Comparison of ENCODE assay signal across 7 mouse cellular contexts in genomic region chr6:4003890-4004306, GRCm38 (mm10). TPM values are rescaled to one million over a fixed set of nuclear protein-coding genes. Genes with fewer than 3 reads are reported as not detected.
A peak's percentile ranks its signal among the peaks of the same experiment; 100 is the strongest.
DNase-seq lines count a peak whose midpoint lies in the region; ATAC-seq lines count a peak whose summit lies in the region.

Gene Gng11, plus strand, starts transcription at chr6:4003904.

- peak within 1 kb of the TSS; percentile 95 for H3K27ac ChIP-seq in intestine, embryonic 16.5 days (ENCODE audit: low read length)

- peak within 1 kb of the TSS; percentile 90 for H3K9ac ChIP-seq in intestine, embryonic 16.5 days (ENCODE audit: low read depth, low read length)

- peak; percentile 66 for DNase-seq in adrenal gland, postnatal 25 days
- DNase-seq in embryo, embryonic 9.5 days (ENCODE audit: extremely low spot score) = peak; percentile 70
- peak; percentile 6 to 27 for DNase-seq in left cerebral cortex, postnatal 36 days (ENCODE audit: low spot score in 2 of 2)
- DNase-seq in skeletal muscle tissue, adult 2 months (ENCODE audit: low read depth, low spot score) = peak; percentile 78

- no peaks in the 10 kb centered on the region for H3K27me3 ChIP-seq in intestine, embryonic 16.5 days (replicated peaks; ENCODE audit: control insufficient read depth, insufficient read depth, low read length)

- no peaks in the 10 kb centered on the region for H3K36me3 ChIP-seq in intestine, embryonic 16.5 days (ENCODE audit: control insufficient read depth, insufficient read depth, low read length)

- H3K4me3 ChIP-seq in intestine, embryonic 16.5 days (ENCODE audit: low read length) = peak within 1 kb of the TSS; percentile 66

- under 1% methylated on average over 19 of the region's 19 CpGs for WGBS in intestine, embryonic 16.5 days

- H3K9me3 ChIP-seq in intestine, embryonic 16.5 days (ENCODE audit: control insufficient read depth, low read length) = no peaks in the 10 kb centered on the region

- intact Hi-C loops in left cerebral cortex, postnatal 36 days (cut with DNase I) = no loop called here

- ATAC-seq in granulocyte monocyte progenitor cell, adult 5-6 weeks (replicated peaks; ENCODE audit: poor library complexity, severe bottlenecking) = peak; percentile 78
- peak; percentile 92 for ATAC-seq in intestine, embryonic 16.5 days
- peak; percentile 71 for ATAC-seq in megakaryocyte progenitor cell, adult 5-6 weeks (replicated peaks; ENCODE audit: poor library complexity)

- peaks cover 4% of the 10 kb centered on the region; the same call in 1 of the 2 replicates for H3K4me1 ChIP-seq in intestine, embryonic 16.5 days (ENCODE audit: control insufficient read depth, insufficient read depth, low read length)

- H3K4me2 ChIP-seq in intestine, embryonic 16.5 days (ENCODE audit: low read depth, low read length) = peak within 1 kb of the TSS; percentile 65

RNA-seq across cellular contexts. Expression of gene Gng11, which starts in this region (rescaled TPM):
- total RNA-seq in adrenal gland, postnatal 25 days (2021) = 23.4 and 29.8 TPM in 2 replicates
- 6.1 and 9.3 TPM in 2 replicates for total RNA-seq in granulocyte monocyte progenitor cell, adult 5-6 weeks (2014; fragmentation: Nextera tagmentation)
- 2.6 and 4.8 TPM in 2 replicates for total RNA-seq in granulocyte monocyte progenitor cell, adult 5-6 weeks (2017)
- polyA plus RNA-seq in intestine, embryonic 16.5 days (2015; fragmentation: Nextera tagmentation; extraction: Ambion mirVana) = 74.0 and 78.3 TPM in 2 replicates
- 10 to 100 TPM; 10.1 to 10.8 TPM for total RNA-seq in left cerebral cortex, postnatal 36 days (2021)
- total RNA-seq in megakaryocyte progenitor cell, adult 5-6 weeks (2015) = 11.2 and 12.3 TPM in 2 replicates
- total RNA-seq in megakaryocyte progenitor cell, adult 5-6 weeks (2017) = 6.0 and 6.7 TPM in 2 replicates

Comparison
In these comparisons a context has a peak if more than half of its experiments do, and no peak if none do; other contexts are left out.
1. Peak in every context shown above with its lines: DNase-seq, ATAC-seq, H3K4me3 ChIP-seq and H3K27ac ChIP-seq.
2. DNase-seq: peak in every context shown above with its lines; median percentile 78 in skeletal muscle tissue, adult 2 months; 70 in embryo, embryonic 9.5 days; 66 in adrenal gland, postnatal 25 days; 16 in left cerebral cortex, postnatal 36 days.